Mouse (Mus musculus): Measurements from ENCODE around the gene Arhgef17.
"Not testable (repeated sequence)": the region's sequence is repeated elsewhere in the genome, so short reads cannot be mapped to it uniquely, and the experiment has no call there.

The Arhgef17 gene

GRCm38 (mm10) chr7:100846033-100846432 lies 85.9 kb downstream of the Arhgef17 start:
- not testable (repeated sequence) for DNase-seq (ENCODE audit: low spot score)

DNA sequence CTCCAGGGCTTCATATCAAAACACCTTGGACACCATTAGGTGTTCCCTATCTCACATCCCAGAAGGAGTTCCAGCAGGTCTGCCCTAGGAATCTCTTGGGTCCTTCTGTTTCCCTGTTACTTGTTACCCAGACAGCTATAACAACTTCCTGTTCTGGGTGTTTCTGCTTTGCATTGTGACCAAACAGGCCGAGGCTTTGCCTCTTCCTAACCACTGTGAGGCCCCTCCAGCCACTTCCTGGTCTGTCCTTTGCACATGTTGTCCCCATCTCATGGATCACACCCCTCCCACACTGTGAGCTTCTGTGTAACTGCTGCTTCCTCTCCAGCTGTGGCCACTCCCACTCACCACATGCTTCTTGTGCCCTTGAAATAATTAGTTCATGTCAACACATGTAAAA lies 86.5 kb downstream of the Arhgef17 start:
- DNase-seq (ENCODE audit: low spot score), result no peak

DNA sequence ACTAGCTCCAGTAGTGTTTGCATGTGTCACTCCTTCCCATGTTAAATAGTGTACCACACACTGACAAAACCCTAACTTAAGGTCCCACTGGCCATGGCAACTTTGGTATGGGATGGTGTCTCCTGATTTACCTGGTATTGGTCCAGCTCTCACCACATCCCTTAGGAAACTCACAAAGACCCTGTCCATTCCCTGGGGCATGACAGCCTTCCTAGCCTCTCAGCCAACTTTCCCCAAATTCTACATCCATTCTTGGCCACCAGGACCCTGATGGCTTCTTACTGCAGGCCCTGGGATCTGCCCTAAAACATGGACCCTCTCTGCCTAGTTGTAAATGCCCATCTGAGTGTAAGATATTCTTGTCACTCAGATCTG lies 86.9 kb downstream of the Arhgef17 start:
- no peak for DNase-seq (ENCODE audit: low spot score)

DNA sequence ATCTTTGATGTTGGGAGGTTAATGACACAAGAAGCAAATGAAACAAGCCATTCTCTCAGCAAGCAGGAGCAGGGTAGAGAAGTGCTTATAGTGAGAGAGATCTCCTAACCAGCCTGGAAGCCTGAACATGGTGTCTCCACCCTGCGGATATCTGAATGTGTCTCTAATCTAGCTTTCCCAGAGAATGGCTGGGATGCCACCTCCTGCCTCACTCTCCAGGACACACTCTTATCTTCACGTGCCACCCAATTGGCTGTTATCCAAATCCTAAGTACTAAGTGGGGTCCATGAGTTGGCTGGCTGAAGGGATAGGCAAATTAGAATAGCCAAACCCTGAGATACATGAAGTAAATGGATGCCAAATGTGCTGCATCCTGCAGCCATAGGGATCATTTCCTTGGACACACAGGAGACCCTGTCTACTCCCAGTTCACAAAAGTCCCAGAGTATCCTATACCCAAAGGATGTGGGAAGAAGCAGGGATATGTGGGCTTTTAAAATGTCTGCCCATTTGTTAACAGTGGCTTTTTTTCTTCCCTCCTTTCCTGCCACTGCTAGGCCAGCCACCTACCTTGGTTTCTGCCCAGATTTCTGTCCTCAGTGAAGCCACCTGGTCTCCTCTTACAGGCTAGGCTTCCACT lies 87.4 kb downstream of the Arhgef17 start:
- no peak for DNase-seq (ENCODE audit: low spot score)

DNA sequence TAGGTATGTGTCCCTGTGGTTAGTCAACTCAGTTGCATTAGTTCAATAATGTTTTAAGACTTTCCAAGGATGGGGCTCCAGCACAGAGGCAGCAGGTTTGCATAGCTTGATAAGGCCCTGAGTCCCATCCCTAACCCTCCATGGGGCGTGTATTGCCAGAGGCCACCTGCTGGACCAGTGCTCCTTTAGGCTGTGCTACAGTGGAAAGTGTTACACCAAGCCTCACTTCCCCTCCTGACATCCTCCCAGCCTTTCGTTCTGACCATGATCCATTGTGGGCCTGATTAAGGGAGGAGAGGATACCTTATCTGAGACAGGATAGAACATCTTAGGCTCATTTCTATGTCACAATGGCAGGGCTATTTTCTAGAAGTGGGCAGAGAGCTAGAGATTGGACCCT lies 88.0 kb downstream of the Arhgef17 start:
- DNase-seq (ENCODE audit: low spot score), result no peak

GRCm38 (mm10) chr7:100842175-100842574 lies 89.7 kb downstream of the Arhgef17 start:
- no peak for DNase-seq (ENCODE audit: low spot score)

DNA sequence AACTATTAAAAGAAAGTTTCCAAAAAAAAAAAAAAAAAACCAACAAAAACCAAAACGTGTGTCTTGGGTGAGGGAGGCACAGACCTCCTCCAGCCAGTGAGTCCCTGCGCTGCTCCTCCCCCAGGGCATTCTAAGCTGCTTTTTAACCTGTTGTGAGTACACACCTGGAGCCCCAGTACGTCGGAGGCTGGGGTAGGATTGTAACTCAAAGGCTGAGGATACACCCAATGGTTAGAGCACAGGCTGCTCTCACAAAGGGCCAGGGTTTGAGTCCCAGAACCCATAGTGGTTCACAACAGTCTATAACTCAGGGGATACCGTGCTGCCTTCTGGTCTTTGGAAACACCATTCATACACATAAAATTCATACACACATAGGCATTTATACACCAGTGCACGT lies 90.3 kb downstream of the Arhgef17 start:
- DNase-seq (ENCODE audit: low spot score), result no peak

- DNase-seq (ENCODE audit: low spot score), result no peak
Observed at GRCm38 (mm10) chr7:100840906-100841305, 91.0 kb downstream of the Arhgef17 start.

DNA sequence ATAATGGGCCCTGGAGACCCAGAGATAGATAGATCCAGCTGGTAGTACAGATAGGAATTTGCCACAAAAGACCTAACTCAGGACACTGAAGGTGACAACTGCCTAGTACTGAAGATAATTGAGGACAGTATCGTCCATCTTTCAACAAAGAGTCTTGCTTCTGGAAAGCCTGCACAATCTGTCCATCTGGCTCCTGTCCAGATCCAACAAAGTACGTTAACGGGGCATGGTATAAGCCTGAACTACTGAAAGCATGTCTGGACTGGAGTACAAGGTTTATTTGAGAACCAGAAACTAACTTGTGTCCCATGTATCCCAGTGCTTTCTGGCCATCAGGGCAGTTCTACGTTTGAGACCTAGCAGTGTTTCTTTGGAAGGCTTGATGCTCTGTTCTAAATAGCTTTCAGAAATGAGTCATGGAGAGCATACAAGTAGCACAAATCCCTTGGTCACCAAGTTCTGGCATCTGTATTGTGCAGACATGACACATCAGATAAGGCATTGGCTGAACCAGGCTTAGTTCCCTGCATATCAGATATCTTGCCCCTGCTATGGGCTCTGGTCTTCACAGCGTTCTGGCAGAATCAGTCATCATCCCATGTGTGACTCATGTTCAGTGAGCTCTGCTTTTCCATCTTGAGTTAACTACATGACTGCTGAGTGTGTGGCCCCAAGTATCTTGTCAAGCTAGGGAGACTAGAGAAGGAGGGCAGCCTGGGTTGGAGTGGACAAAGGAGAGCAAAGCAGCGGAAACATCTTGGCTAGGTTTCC lies 92.1 kb downstream of the Arhgef17 start:
- DNase-seq (ENCODE audit: low spot score), result no peak

- no peak for DNase-seq (ENCODE audit: low spot score)
Observed at GRCm38 (mm10) chr7:100837701-100838100, 94.2 kb downstream of the Arhgef17 start.

DNA sequence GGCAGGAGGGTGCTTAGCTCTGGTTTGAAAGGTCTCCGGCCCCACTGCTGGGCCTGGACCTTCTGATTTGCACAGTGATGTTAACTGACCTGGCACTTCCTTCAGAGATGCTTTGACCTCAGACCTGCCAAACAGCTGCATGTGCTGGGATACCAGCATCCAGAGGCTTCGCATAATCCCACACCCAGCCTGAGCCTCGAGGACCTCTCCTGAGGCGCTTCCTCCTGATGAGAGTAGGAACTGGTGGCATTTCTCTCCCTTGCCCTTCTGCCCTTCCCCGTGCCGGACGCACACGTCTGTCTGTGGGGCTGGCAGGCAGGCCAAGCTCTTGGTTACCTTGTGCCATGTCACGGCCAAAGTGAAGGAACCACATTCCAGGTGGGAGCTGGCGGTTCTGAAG lies 95.2 kb downstream of the Arhgef17 start:
- no peak for DNase-seq (ENCODE audit: low spot score)

- DNase-seq (ENCODE audit: low spot score), result no peak
Observed at GRCm38 (mm10) chr7:100835711-100836110, 96.2 kb downstream of the Arhgef17 start.

DNA sequence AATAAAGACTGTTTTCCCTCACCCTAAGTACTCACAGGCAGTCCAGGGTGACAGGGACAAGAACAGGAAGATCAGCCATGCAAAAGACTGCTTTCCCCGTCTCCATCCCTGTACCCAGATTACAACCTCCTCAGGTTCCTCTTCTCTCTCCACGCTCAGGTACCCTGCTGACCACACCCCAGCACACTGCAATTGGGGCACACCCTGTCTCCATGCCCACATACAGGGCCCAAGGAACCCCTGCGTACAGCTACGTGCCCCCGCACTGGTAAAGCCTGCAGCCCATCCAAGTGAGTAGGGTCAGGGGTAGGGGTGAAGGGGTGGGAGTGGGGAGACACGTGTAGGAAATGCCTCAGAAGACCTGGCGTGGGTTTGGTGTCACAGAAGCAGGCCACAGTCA lies 96.7 kb downstream of the Arhgef17 start:
- no peak for DNase-seq (ENCODE audit: low spot score)

- no peak for DNase-seq (ENCODE audit: low spot score)
Observed at GRCm38 (mm10) chr7:100833859-100834258, 98.0 kb downstream of the Arhgef17 start.

DNA sequence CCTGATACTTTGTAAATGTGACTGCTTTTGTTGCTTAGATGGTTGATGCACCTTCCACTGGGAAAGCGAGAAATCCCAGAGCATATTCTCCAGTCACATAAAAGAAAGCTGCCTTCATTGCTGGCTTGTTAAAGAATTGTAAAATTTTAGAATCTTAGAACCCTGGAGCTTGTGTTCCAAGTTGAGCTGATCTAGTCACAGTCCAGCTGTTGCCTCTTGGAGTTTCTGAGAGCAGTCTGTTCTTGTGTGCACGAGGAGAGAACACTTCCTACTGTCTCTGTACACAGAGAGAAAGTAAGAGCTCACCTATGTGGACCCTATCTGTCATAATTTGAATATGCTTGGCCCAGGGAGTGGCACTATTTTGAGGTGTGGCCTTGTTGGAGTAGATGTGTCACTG lies 103.4 kb downstream of the Arhgef17 start:
- no peak for DNase-seq (ENCODE audit: low spot score)

DNA sequence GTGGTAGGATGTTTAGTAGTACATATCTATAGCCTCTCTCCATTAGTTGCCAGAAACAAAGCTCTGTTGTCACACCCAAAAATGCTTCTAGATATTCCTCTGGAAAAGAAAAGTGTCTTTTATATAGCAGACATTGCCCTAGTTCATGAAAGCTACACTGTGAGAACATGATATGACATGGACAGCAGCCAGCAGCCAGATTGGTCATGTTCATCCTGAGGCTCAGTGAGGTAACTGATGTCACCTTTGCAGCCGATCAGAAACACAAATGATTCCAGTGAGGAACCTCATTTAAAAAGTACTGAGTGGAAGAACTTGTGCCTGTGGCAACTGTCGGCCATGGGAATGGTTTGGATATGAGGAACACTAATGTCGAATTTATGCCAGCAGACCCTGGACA lies 107.2 kb downstream of the Arhgef17 start:
- DNase-seq (ENCODE audit: low spot score), result no peak

Data from testis, postnatal 10 days (tissue).